Mouse (Mus musculus) naive thymus-derived CD4-positive, alpha-beta T cell, adult 2 months (primary cell): ENCODE measurements around the gene Fam214a.
A peak's percentile ranks its signal among the peaks of the same experiment; 100 is the strongest.
"Not testable (repeated sequence)": the region's sequence is repeated elsewhere in the genome, so short reads cannot be mapped to it uniquely, and the experiment has no call there.

Source experiments
- DNase-seq: peaks from one replicate; pipeline ENCODE4 v3.0.0-alpha.2; 2011; ENCODE audit warnings: low read depth

The Fam214a gene

GRCm38 (mm10) chr9:74981663-74982111, 29.0 kb downstream of the Fam214a start:
- DNase-seq: no peak

- DNase-seq: no peak
Measured at GRCm38 (mm10) chr9:74982193-74982592, 29.5 kb downstream of the Fam214a start.

- not testable (repeated sequence) for DNase-seq
Measured at GRCm38 (mm10) chr9:74982722-74983121, 30.0 kb downstream of the Fam214a start.

- DNase-seq: peak; percentile 16
Measured at GRCm38 (mm10) chr9:74985173-74985715, 32.6 kb downstream of the Fam214a start.

GRCm38 (mm10) chr9:74985770-74986169, 33.1 kb downstream of the Fam214a start:
- no peak for DNase-seq

- no peak for DNase-seq
Measured at GRCm38 (mm10) chr9:74988893-74989460, 36.3 kb downstream of the Fam214a start.

GRCm38 (mm10) chr9:74989990-74990389, 37.3 kb downstream of the Fam214a start:
- DNase-seq: no peak

GRCm38 (mm10) chr9:74994611-74995257, 42.0 kb downstream of the Fam214a start:
- DNase-seq: no peak

GRCm38 (mm10) chr9:74996349-74996748, 43.7 kb downstream of the Fam214a start:
- DNase-seq: no peak

- no peak for DNase-seq
Measured at GRCm38 (mm10) chr9:74997976-74998375, 45.3 kb downstream of the Fam214a start.

- no peak for DNase-seq
Measured at GRCm38 (mm10) chr9:75001006-75001405, 48.3 kb downstream of the Fam214a start.

GRCm38 (mm10) chr9:75001611-75002204, 49.0 kb downstream of the Fam214a start:
- DNase-seq: no peak

- no peak for DNase-seq
Measured at GRCm38 (mm10) chr9:75002262-75002661, 49.6 kb downstream of the Fam214a start.

GRCm38 (mm10) chr9:75004203-75004602, 51.5 kb downstream of the Fam214a start:
- DNase-seq: no peak

- DNase-seq: peak; percentile 34
Measured at GRCm38 (mm10) chr9:75016591-75016990, 63.9 kb downstream of the Fam214a start.

GRCm38 (mm10) chr9:75019181-75019580, 66.5 kb downstream of the Fam214a start:
- DNase-seq: no peak

- DNase-seq: no peak
Measured at GRCm38 (mm10) chr9:75019592-75019991, 66.9 kb downstream of the Fam214a start.

GRCm38 (mm10) chr9:75020561-75020960, 67.9 kb downstream of the Fam214a start:
- DNase-seq: no peak

- no peak for DNase-seq
Measured at GRCm38 (mm10) chr9:75022546-75022945, 69.9 kb downstream of the Fam214a start.

GRCm38 (mm10) chr9:75023150-75023894, 70.6 kb downstream of the Fam214a start:
- DNase-seq: no peak

- no peak for DNase-seq
Measured at GRCm38 (mm10) chr9:75024089-75024488, 71.4 kb downstream of the Fam214a start.

GRCm38 (mm10) chr9:75025689-75026088, 73.0 kb downstream of the Fam214a start:
- DNase-seq: peak; percentile 55
